ENCODE assay signal across 21 mouse cellular contexts in genomic region chr13:78904102-78904501, GRCm38 (mm10).
"Had no signal": no experiment of that assay in that cellular context is flagged by ENCODE, and none has a peak within 500 bp of the region (broad histone marks: within the 10 kb centered on the region; RNA-seq: fewer than 3 reads in every experiment).

No protein-coding gene starts in this region.

- DNase-seq: gastrocnemius, postnatal 14 days; gastrocnemius, postnatal 36 days; heart, adult 11 months; heart, adult 2 months; heart, postnatal 14 days; heart, postnatal 36 days; kidney, adult 18-20 months; kidney, adult 8-10 months; kidney, postnatal 10 days; kidney, postnatal 25 days; kidney, postnatal 4 days; liver; liver, embryonic 13.5 days had no signal

- H3K36me3 ChIP-seq: heart, embryonic 13.5 days; heart, embryonic 15.5 days; hindbrain, embryonic 12.5 days; intestine, embryonic 15.5 days; limb, embryonic 10.5 days; limb, embryonic 12.5 days; liver, embryonic 13.5 days had no signal

- H3K27me3 ChIP-seq: heart, embryonic 13.5 days; heart, embryonic 15.5 days; hindbrain, embryonic 12.5 days; intestine, embryonic 15.5 days; limb, embryonic 12.5 days; liver, embryonic 13.5 days had no signal

- H3K9me3 ChIP-seq: heart, embryonic 13.5 days; heart, embryonic 15.5 days; hindbrain, embryonic 12.5 days; intestine, embryonic 15.5 days; limb, embryonic 10.5 days; limb, embryonic 12.5 days; liver, embryonic 13.5 days had no signal

- H3K4me3 ChIP-seq: heart, adult 2 months; heart, embryonic 13.5 days; heart, embryonic 15.5 days; hindbrain, embryonic 12.5 days; intestine, embryonic 15.5 days; layer of hippocampus, adult 2 months; limb, embryonic 10.5 days; limb, embryonic 12.5 days; liver, embryonic 13.5 days had no signal

- H3K4me1 ChIP-seq: heart, embryonic 13.5 days; heart, embryonic 15.5 days; hindbrain, embryonic 12.5 days; intestine, embryonic 15.5 days; limb, embryonic 10.5 days; limb, embryonic 12.5 days; liver, embryonic 13.5 days had no signal

- H3K27ac ChIP-seq: heart, adult 2 months; heart, embryonic 13.5 days; heart, embryonic 15.5 days; hindbrain, embryonic 12.5 days; hindbrain, embryonic 14.5 days; intestine, embryonic 15.5 days; layer of hippocampus, adult 2 months; limb, embryonic 10.5 days; limb, embryonic 12.5 days; liver, embryonic 13.5 days had no signal
